Mouse (Mus musculus): ENCODE measurements around the gene Hoxd11.

GRCm38 (mm10) chr2:74682796-74683195 is 3.4 kb downstream of the Hoxd11 start:
- no peak for TF ChIP-seq CTCF (IDR thresholded peaks at IDR 0.05; ENCODE audit: low read depth, low read length)
- no peak for TF ChIP-seq POLR2A (IDR thresholded peaks at IDR 0.05; ENCODE audit: insufficient read depth, low read length)
